Mouse (Mus musculus): Measurements from ENCODE around the gene BC049730. TPM values are rescaled to one million over a fixed set of nuclear protein-coding genes. Genes with fewer than 3 reads are reported as not detected.

BC049730 gene
- polyA plus RNA-seq (2015; fragmentation: Nextera tagmentation; extraction: Ambion mirVana), result not detected in 2 replicates

DNA sequence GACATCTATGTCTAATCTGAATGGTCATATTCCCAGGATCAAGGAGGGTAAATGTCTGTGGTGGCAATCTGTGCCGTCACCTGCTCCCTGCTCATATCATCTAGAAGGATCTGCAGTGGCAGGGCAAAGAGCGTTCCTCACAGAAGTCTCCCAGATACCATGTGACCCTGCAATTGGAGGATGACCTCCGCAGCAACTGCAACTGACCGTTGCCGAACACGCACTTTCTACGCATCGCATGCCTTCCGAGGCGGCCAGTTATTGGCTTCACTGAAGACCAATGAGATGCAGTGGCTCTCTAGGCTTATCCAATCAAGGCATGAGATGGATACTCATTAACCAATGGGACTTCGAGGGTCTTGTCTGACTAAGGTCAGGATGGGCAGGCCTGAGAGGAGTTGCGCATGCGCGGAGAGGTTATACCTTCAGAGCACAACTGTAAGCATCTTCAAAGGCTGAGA, at the start of gene BC049730:
Gene BC049730, plus strand, starts transcription at position 411 of the 461 bp plus-strand sequence.
- TF ChIP-seq CTCF (IDR thresholded peaks at IDR 0.05; ENCODE audit: low read depth), result no peak
- TF ChIP-seq EP300 (optimal IDR thresholded peaks at IDR 0.05), result no peak
- WGBS, result 92% methylated on average over 14 of the region's 14 CpGs
- no peak within 1 kb of the TSS for H3K4me3 ChIP-seq (ENCODE audit: low read depth, low read length)
- no peaks in the 10 kb centered on the region for H3K36me3 ChIP-seq (ENCODE audit: control insufficient read depth, insufficient read depth, low read length)
- no peaks in the 10 kb centered on the region for H3K27me3 ChIP-seq (ENCODE audit: control insufficient read depth, insufficient read depth, low read length)
- DNase-seq (ENCODE audit: low spot score) (no peak), ATAC-seq (ENCODE audit: low FRiP score, low TSS enrichment) (no peak)
- H3K9me3 ChIP-seq (ENCODE audit: control insufficient read depth, low read length), result no peaks in the 10 kb centered on the region
- H3K27ac ChIP-seq (replicated peaks), result no peak within 1 kb of the TSS
- H3K4me1 ChIP-seq (replicated peaks; ENCODE audit: control insufficient read depth, insufficient read depth), result no peaks in the 10 kb centered on the region
- no peak within 1 kb of the TSS for H3K4me2 ChIP-seq (replicated peaks; ENCODE audit: low read depth)
- no peak within 1 kb of the TSS for H3K9ac ChIP-seq (ENCODE audit: low read length)

DNA sequence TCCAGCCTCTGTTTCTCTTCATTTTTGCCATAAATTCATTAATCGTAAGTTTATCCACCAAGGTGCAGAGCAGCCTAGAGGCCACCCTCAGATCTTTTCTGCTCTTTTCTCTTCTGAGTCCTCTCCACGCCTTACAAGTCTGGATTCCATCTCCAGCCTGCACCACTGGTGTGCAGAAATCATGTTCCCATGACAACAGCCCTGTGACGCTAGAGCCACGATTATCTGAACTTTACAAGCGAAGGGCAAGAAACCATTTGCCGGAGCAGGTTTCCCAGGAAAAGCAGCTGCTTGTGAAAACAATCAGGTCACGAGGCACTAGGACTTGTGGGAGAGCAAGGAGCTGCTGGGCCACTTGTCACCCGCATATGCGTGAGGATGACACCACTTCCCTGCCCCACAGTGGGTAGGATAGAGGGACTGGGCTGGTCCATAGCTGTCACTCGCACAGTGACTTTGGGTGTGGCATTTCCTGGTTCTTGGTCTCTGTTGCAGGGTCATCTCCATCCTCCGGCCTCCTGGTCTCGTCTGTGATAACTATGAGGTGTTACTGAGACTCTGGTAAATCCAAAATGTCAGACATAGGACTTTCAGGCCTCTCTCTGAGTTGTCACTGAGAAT, 49.2 kb upstream of the BC049730 start:
- Histone ChIP-seq H3K27me3 (ENCODE audit: control insufficient read depth, insufficient read depth, low read length) (no peaks in the 10 kb centered on the region), H3K4me1 (replicated peaks; ENCODE audit: control insufficient read depth, insufficient read depth) (no peaks in the 10 kb centered on the region), H3K27ac (replicated peaks) (no peak overlapping the region), H3K36me3 (ENCODE audit: control insufficient read depth, insufficient read depth, low read length) (no peaks in the 10 kb centered on the region), H3K4me2 (replicated peaks; ENCODE audit: low read depth) (no peak overlapping the region), H3K4me3 (ENCODE audit: low read depth, low read length) (no peak overlapping the region), H3K9me3 (ENCODE audit: control insufficient read depth, low read length) (no peaks in the 10 kb centered on the region), H3K9ac (ENCODE audit: low read length) (no peak overlapping the region)
- DNase-seq (ENCODE audit: low spot score) (no peak), ATAC-seq (ENCODE audit: low FRiP score, low TSS enrichment) (0 out of 2 replicates have a peak, but pooled peaks have one; percentile 34)
- no peak for TF ChIP-seq CTCF (IDR thresholded peaks at IDR 0.05; ENCODE audit: low read depth)
- WGBS, result 40% methylated on average over 12 of the region's 12 CpGs

DNA sequence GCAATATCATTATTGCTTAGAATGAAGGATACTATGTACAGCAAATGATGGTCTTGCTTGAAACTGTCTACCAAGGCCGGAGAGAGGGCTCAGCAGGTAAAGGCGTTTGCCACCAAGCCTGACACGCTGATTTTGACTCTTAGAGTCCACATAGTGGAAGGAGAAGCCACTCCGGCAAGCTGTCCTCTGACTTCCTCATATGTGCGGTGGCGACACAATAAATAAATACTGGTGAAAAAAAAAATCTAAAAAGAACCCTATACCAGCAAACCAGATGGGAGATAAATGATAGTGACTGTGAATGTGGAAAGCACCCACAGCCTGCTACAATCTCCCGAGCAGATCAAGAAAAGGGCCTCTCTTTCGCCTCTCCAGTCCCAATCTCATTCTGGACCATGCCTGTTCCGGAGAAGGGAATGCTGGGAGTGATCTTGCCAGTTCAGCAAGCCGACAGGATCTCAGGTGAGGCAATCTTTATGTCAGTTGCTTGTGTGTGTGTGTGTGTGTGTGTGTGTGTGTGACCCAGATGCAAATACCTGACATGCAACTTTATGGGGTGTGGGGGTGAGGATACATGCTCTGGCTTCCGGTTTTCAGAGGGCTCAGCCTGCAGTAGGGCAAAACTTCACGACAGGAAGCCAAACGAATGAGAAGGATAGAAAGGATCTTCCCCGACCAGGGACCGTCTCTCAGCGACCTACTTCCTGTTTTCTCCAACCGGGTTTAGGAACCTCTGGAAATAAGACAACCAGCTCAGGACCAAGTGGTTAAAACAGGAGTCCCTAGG, 47.7 kb upstream of the BC049730 start:
- no peak overlapping the region for H3K4me2 ChIP-seq (replicated peaks; ENCODE audit: low read depth)
- TF ChIP-seq EP300 (optimal IDR thresholded peaks at IDR 0.05) (no peak), CTCF (IDR thresholded peaks at IDR 0.05; ENCODE audit: low read depth) (no peak)
- H3K36me3 ChIP-seq (ENCODE audit: control insufficient read depth, insufficient read depth, low read length), result no peaks in the 10 kb centered on the region
- no peak overlapping the region for H3K27ac ChIP-seq (replicated peaks)
- no peaks in the 10 kb centered on the region for H3K4me1 ChIP-seq (replicated peaks; ENCODE audit: control insufficient read depth, insufficient read depth)
- no peak overlapping the region for H3K4me3 ChIP-seq (ENCODE audit: low read depth, low read length)
- H3K9me3 ChIP-seq (ENCODE audit: control insufficient read depth, low read length), result no peaks in the 10 kb centered on the region
- DNase-seq (ENCODE audit: low spot score) (no peak), ATAC-seq (ENCODE audit: low FRiP score, low TSS enrichment) (no peak)
- WGBS, result 63% methylated on average over 17 of the region's 17 CpGs
- no peak overlapping the region for H3K9ac ChIP-seq (ENCODE audit: low read length)
- H3K27me3 ChIP-seq (ENCODE audit: control insufficient read depth, insufficient read depth, low read length), result no peaks in the 10 kb centered on the region

DNA sequence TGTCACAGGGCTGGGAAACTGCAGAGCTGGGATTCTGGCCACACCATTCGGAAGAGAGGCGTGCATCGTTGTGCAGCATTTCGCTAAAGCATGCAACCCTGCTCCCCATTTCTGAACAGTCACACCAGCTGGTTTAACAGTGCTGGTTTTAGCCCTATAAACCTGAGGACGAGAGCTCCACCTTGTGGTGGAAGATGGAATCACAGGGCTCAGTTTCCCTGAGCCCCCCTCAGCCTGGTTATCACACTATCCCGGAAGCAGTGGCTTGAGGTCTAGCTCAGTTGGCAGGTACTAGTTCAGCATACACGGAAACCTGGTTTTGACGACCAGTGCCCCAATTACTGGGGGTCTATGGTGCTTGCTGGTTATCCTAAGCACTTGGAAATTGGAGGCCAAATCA, 46.5 kb upstream of the BC049730 start:
- H3K4me3 ChIP-seq (ENCODE audit: low read depth, low read length), result no peak overlapping the region
- H3K9ac ChIP-seq (ENCODE audit: low read length), result no peak overlapping the region
- TF ChIP-seq CTCF (IDR thresholded peaks at IDR 0.05; ENCODE audit: low read depth), result peak; percentile 97
- no peak for TF ChIP-seq EP300 (optimal IDR thresholded peaks at IDR 0.05)
- no peaks in the 10 kb centered on the region for H3K27me3 ChIP-seq (ENCODE audit: control insufficient read depth, insufficient read depth, low read length)
- peak; percentile 60 for ATAC-seq (ENCODE audit: low FRiP score, low TSS enrichment)
- H3K4me1 ChIP-seq (replicated peaks; ENCODE audit: control insufficient read depth, insufficient read depth), result no peaks in the 10 kb centered on the region
- H3K27ac ChIP-seq (replicated peaks), result no peak overlapping the region
- H3K9me3 ChIP-seq (ENCODE audit: control insufficient read depth, low read length), result no peaks in the 10 kb centered on the region
- no peaks in the 10 kb centered on the region for H3K36me3 ChIP-seq (ENCODE audit: control insufficient read depth, insufficient read depth, low read length)
- 12% methylated on average over 8 of the region's 8 CpGs for WGBS
- DNase-seq (ENCODE audit: low spot score), result peak; percentile 79
- no peak overlapping the region for H3K4me2 ChIP-seq (replicated peaks; ENCODE audit: low read depth)

DNA sequence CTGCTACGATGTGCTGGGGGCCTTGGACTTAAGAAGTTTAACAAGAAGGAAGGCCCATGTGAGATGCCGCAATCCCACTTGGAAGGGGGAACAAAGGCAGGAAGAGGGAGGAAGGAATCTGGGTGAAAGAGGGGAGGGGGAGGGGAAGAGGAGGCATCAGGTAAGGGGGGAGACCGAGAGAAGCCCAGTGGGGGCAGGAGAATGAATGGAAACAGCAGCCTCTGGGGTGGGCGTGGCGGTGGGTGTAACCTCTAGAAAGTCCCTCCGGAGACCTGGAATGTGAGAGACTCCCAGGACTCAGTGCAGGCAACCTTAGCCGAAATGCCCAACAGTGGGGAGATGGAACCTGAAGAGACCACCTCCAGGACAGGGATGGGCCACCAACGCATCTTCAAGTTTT, 44.7 kb upstream of the BC049730 start:
- DNase-seq (ENCODE audit: low spot score) (no peak), ATAC-seq (ENCODE audit: low FRiP score, low TSS enrichment) (no peak)
- Histone ChIP-seq H3K36me3 (ENCODE audit: control insufficient read depth, insufficient read depth, low read length) (no peaks in the 10 kb centered on the region), H3K9me3 (ENCODE audit: control insufficient read depth, low read length) (no peaks in the 10 kb centered on the region), H3K4me2 (replicated peaks; ENCODE audit: low read depth) (no peak overlapping the region), H3K4me1 (replicated peaks; ENCODE audit: control insufficient read depth, insufficient read depth) (no peaks in the 10 kb centered on the region), H3K9ac (ENCODE audit: low read length) (no peak overlapping the region), H3K4me3 (ENCODE audit: low read depth, low read length) (no peak overlapping the region), H3K27me3 (ENCODE audit: control insufficient read depth, insufficient read depth, low read length) (no peaks in the 10 kb centered on the region), H3K27ac (replicated peaks) (no peak overlapping the region)
- 38% methylated on average over 8 of the region's 8 CpGs for WGBS
- no peak for TF ChIP-seq CTCF (IDR thresholded peaks at IDR 0.05; ENCODE audit: low read depth)
- no peak for TF ChIP-seq EP300 (optimal IDR thresholded peaks at IDR 0.05)

DNA sequence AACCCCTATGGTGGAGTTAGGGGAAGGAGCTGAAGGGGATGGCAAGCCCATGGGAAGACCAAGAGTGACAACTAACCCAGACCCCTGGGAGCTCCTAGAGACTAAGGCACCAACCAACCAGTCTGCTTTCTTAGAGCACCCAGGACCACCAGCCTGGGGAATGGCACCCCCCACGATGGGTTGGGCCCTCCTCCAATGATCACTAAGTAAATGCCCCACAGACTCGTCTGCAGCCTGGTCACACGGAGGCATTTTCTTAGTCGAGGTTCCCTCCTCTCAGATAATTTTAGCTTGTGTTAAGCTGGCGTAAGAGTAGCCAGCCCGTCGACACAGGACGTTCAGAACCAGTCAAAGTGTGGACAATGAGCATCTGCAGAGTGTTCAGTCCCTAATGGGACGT, 44.1 kb upstream of the BC049730 start:
- H3K27ac ChIP-seq (replicated peaks), result no peak overlapping the region
- H3K4me3 ChIP-seq (ENCODE audit: low read depth, low read length), result no peak overlapping the region
- WGBS, result 78% methylated on average over 9 of the region's 9 CpGs
- H3K4me1 ChIP-seq (replicated peaks; ENCODE audit: control insufficient read depth, insufficient read depth), result no peaks in the 10 kb centered on the region
- H3K27me3 ChIP-seq (ENCODE audit: control insufficient read depth, insufficient read depth, low read length), result no peaks in the 10 kb centered on the region
- H3K36me3 ChIP-seq (ENCODE audit: control insufficient read depth, insufficient read depth, low read length), result no peaks in the 10 kb centered on the region
- no peak for TF ChIP-seq EP300 (optimal IDR thresholded peaks at IDR 0.05)
- no peak for TF ChIP-seq CTCF (IDR thresholded peaks at IDR 0.05; ENCODE audit: low read depth)
- no peak overlapping the region for H3K9ac ChIP-seq (ENCODE audit: low read length)
- no peaks in the 10 kb centered on the region for H3K9me3 ChIP-seq (ENCODE audit: control insufficient read depth, low read length)
- DNase-seq (ENCODE audit: low spot score) (no peak), ATAC-seq (ENCODE audit: low FRiP score, low TSS enrichment) (no peak)
- H3K4me2 ChIP-seq (replicated peaks; ENCODE audit: low read depth), result no peak overlapping the region
